8 mouse cellular contexts compared by ENCODE assay signal in genomic region chr5:124445621-124446293, GRCm38 (mm10). TPM values are rescaled to one million over a fixed set of nuclear protein-coding genes. Genes with fewer than 3 reads are reported as not detected.
DNase-seq lines count a peak whose midpoint lies in the region; ATAC-seq and TF ChIP-seq lines count a peak whose summit lies in the region.

No protein-coding gene starts in this region.

- WGBS in hindbrain, embryonic 12.5 days: under 1% methylated on average over 63 of the region's 77 CpGs

- peaks cover 79% of the 10 kb centered on the region for H3K4me1 ChIP-seq in E14TG2a.4 (replicated peaks; ENCODE audit: low read depth, low read length)
- H3K4me1 ChIP-seq in erythroblast, embryonic 14.5 days (ENCODE audit: control insufficient read depth): peaks cover 89% of the 10 kb centered on the region
- H3K4me1 ChIP-seq in hindbrain, embryonic 12.5 days: peaks cover 29% of the 10 kb centered on the region

- H3K9me3 ChIP-seq in E14TG2a.4 (ENCODE audit: low read length): no peaks in the 10 kb centered on the region
- 0 out of 2 replicates have a peak, but pooled peaks cover 3% of the 10 kb centered on the region for H3K9me3 ChIP-seq in erythroblast, embryonic 14.5 days (ENCODE audit: control insufficient read depth, low read length)
- no peaks in the 10 kb centered on the region for H3K9me3 ChIP-seq in hindbrain, embryonic 12.5 days (replicated peaks)

- peak overlapping the region; percentile 91 for H3K4me2 ChIP-seq in hindbrain, embryonic 12.5 days (replicated peaks)

- H3K36me3 ChIP-seq in E14TG2a.4 (ENCODE audit: insufficient read depth, low read length): peaks cover 55% of the 10 kb centered on the region
- peaks cover 78% of the 10 kb centered on the region for H3K36me3 ChIP-seq in erythroblast, embryonic 14.5 days (ENCODE audit: control insufficient read depth)
- H3K36me3 ChIP-seq in hindbrain, embryonic 12.5 days: peaks cover 33% of the 10 kb centered on the region

- no peak for TF ChIP-seq CTCF in E14TG2a.4 (conservative IDR thresholded peaks at IDR 0.05; ENCODE audit: low read length)

- DNase-seq in ZHBTc4 (ENCODE audit: low read depth, low spot score): peak; percentile 73
- DNase-seq in liver: peak; percentile 79
- DNase-seq in naive thymus-derived CD4-positive, alpha-beta T cell, adult 2 months (ENCODE audit: low read depth): peak; percentile 51
- peak; percentile 77 for DNase-seq in thymus, postnatal 14 days
- no peak for DNase-seq in left cerebral cortex, adult 18-20 months (ENCODE audit: low spot score in 2 of 2)

- peak overlapping the region; percentile 86 for H3K4me3 ChIP-seq in E14TG2a.4 (replicated peaks; ENCODE audit: low read length)
- peak overlapping the region; percentile 83 for H3K4me3 ChIP-seq in erythroblast, embryonic 14.5 days (replicated peaks)
- peak overlapping the region; percentile 97 for H3K4me3 ChIP-seq in hindbrain, embryonic 12.5 days

- peak overlapping the region; percentile 79 for H3K27ac ChIP-seq in hindbrain, embryonic 12.5 days

- H3K9ac ChIP-seq in hindbrain, embryonic 12.5 days: peak overlapping the region; percentile 98

- ATAC-seq in hindbrain, embryonic 12.5 days (ENCODE audit: low FRiP score): peak; percentile 62

- H3K27me3 ChIP-seq in E14TG2a.4 (ENCODE audit: insufficient read depth, low read length): no peaks in the 10 kb centered on the region
- H3K27me3 ChIP-seq in erythroblast, embryonic 14.5 days (ENCODE audit: control insufficient read depth): no peaks in the 10 kb centered on the region
- H3K27me3 ChIP-seq in hindbrain, embryonic 12.5 days: no peaks in the 10 kb centered on the region

RNA-seq across cellular contexts. Expression of gene Kmt5a, which starts 6.0 kb away (rescaled TPM):
- polyA plus RNA-seq in erythroblast, embryonic 14.5 days (2012): 34.4 and 36.1 TPM in 2 replicates
- polyA plus RNA-seq in hindbrain, embryonic 12.5 days (2016; fragmentation: Nextera tagmentation; extraction: Ambion mirVana): 62.9 and 67.3 TPM in 2 replicates
- 10 to 100 TPM; 61.5 to 64.2 TPM for total RNA-seq in left cerebral cortex, adult 18-20 months (2021)

RNA-seq across cellular contexts. Expression of gene Sbno1, which starts 20.0 kb away (rescaled TPM):
- polyA plus RNA-seq in erythroblast, embryonic 14.5 days (2012): 0.28 and 0.32 TPM in 2 replicates
- 108 and 113 TPM in 2 replicates for polyA plus RNA-seq in hindbrain, embryonic 12.5 days (2016; fragmentation: Nextera tagmentation; extraction: Ambion mirVana)
- total RNA-seq in left cerebral cortex, adult 18-20 months (2021): 100 to 1,000 TPM; 175 to 185 TPM

RNA-seq across cellular contexts. Expression of gene Rilpl2, which starts 32.4 kb away (rescaled TPM):
- 0.32 and 0.34 TPM in 2 replicates for polyA plus RNA-seq in erythroblast, embryonic 14.5 days (2012)
- polyA plus RNA-seq in hindbrain, embryonic 12.5 days (2016; fragmentation: Nextera tagmentation; extraction: Ambion mirVana): 18.0 and 20.0 TPM in 2 replicates
- total RNA-seq in left cerebral cortex, adult 18-20 months (2021): 10 to 100 TPM; 17.5 to 19.3 TPM

RNA-seq across cellular contexts. Expression of gene Snrnp35, which starts 37.2 kb away (rescaled TPM):
- polyA plus RNA-seq in erythroblast, embryonic 14.5 days (2012): 2.7 and 3.2 TPM in 2 replicates
- 23.8 and 27.2 TPM in 2 replicates for polyA plus RNA-seq in hindbrain, embryonic 12.5 days (2016; fragmentation: Nextera tagmentation; extraction: Ambion mirVana)
- 10 to 100 TPM; 23.0 to 27.5 TPM for total RNA-seq in left cerebral cortex, adult 18-20 months (2021)

Comparison
In these comparisons a context has a peak if more than half of its experiments do, and no peak if none do; other contexts are left out.
1. DNase-seq: peak in ZHBTc4 (single experiment), liver (single experiment), naive thymus-derived CD4-positive, alpha-beta T cell, adult 2 months (single experiment) and thymus, postnatal 14 days (single experiment); none in left cerebral cortex, adult 18-20 months (0 of 2).
2. RNA of gene Sbno1, which starts 20.0 kb away (polyA plus RNA-seq): 108 to 113 TPM in hindbrain, embryonic 12.5 days; 0.28 to 0.32 TPM in erythroblast, embryonic 14.5 days; every median in the first group is over 10 times any median in the second.
3. RNA of gene Rilpl2, which starts 32.4 kb away (polyA plus RNA-seq): 18.0 to 20.0 TPM in hindbrain, embryonic 12.5 days; 0.32 to 0.34 TPM in erythroblast, embryonic 14.5 days; every median in the first group is over 10 times any median in the second.
4. Peak in every context shown above with its lines, with median percentiles within 50 percentile points of each other: H3K4me3 ChIP-seq.